Mouse (Mus musculus): ENCODE results near the gene Plxnd1.

Gene Plxnd1

GRCm38 (mm10) chr6:115957681-115958080 lies 37.1 kb downstream of the Plxnd1 start:
- no peak for DNase-seq (ENCODE audit: low spot score in 2 of 2)

DNA sequence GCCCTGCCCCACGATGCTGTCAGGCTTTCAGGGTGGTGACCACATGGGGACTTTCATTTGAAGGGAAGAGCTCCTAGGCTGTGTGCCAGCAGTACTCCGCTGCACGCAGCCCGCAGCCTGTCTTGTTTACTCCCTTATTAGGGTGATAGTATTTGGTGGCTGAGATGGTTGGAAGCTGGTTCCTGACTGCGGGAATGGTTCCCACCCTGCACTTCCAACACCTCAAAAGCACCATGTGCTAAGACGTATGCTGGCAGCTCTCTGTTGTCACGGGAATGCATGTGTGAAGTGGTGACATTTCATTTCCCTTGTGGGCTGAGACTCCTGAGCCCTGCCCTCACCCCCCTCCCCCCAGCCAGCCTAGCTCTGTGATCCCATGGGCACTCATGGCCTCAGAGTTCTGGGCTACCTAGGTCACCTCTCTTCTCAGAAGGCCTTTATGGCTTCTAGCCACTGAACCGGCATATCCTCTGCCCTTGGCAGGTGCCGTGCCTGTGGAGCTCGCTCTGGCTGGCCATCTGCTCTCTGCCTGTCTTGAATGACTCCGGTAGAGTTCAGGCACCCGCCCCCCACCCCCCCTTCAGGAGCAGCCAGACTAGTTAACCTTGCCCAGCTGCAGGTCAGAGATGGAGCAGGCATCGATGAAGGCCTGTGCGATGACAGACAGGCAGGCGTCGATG lies 37.7 kb downstream of the Plxnd1 start:
- no peak for DNase-seq (ENCODE audit: low spot score in 2 of 2)

DNA sequence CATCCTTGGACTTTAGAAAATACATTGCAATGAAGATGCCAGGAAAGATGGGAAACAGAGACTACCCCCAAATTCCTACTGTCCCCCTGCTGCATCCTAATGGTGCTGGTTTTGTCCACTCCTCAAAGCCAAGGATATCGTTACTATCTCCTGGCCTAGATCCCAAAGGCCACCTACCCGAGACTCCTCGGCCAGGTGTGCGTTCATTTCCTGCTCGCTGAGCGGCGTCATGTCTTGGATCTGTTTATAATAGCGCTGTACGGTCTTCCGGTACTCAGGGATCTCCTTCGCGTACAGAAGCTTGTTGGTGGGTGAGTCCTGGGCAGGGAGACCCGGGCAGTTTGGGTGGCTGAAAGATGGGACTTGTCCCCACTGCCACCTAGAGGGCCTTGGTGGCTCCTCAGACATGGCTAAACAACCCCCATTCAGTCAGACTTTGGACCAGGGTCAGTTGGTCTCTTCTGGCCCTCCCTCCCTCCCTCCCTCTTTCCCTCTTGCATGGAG lies 38.3 kb downstream of the Plxnd1 start:
- no peak for DNase-seq (ENCODE audit: low spot score in 2 of 2)

- no peak for DNase-seq (ENCODE audit: low spot score in 2 of 2)
These were observed 39.1 kb downstream of the Plxnd1 start for GRCm38 (mm10) chr6:115955664-115956063.

DNA sequence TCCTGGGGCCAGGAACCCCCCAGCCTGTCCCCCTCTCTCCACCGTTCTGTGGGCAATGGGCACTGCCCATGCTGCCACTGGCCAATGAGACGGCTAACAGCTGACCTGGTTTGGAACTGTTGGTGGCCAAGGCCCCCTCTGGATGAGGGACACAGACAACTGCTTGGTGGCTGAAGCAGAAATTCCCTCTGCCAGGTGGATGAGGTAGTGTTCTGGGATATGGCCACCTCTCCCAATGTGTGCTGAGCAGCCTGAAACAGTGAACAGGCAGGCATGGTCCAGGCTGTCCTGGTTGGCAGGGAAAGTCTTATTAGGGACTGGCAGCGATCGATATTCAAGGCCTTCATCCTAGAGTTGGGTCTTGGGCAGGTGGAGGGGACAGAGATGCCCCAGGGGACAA lies 39.6 kb downstream of the Plxnd1 start:
- no peak for DNase-seq (ENCODE audit: low spot score in 2 of 2)

DNA sequence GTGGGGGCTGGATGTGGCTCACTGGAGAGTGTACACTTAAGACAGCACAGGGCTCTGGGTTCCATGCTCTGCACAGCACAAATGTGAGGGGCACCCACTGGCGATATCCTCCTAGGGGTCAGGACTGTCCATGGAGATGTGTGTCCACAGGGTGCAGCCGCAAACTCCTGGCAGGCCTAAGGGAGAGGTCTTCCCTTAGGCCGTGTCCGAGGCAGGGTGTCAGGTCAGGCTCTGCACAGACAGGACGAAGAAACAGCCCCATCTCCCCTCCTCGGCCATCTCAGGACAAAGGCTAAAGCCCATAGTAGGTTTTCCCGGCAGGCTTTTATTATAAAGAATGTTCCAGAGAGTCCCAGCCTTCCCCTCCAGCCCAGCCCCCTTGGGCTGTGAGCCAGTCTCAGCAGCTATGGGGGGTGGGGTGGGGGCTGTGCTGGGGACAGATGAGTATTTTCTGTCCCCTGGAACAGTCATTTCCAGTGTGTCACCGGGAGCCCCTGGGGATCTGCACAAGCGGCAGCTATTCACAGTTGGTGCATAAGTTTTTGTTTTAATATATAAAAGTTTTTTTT lies 40.2 kb downstream of the Plxnd1 start:
- DNase-seq (ENCODE audit: low spot score in 2 of 2), result no peak

DNA sequence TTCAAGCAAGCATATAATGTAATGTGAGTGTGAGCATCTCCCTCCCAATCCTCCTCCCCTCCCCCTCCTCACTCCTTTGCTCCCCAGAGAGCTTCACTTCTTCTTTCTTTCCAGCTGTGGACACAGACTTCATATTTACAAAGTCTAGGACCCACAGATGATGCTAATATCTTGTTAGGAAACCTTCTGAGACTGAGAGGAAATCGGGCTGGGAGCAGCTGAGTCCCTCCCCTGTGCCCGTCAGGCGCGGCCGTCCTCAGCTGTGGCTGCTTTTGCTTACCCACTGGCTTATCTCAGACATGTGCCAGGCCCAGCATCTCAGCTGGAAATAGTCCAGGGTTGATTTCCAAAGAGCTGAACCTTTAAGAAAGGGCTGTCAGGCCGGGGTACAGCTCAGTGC lies 48.4 kb downstream of the Plxnd1 start:
- no peak for DNase-seq (ENCODE audit: low spot score in 2 of 2)

- no peak for DNase-seq (ENCODE audit: low spot score in 2 of 2)
These were observed 49.2 kb downstream of the Plxnd1 start for GRCm38 (mm10) chr6:115945633-115946032.

GRCm38 (mm10) chr6:115944638-115945037 lies 50.2 kb downstream of the Plxnd1 start, which contains the start of gene H1foo:
Gene H1foo, plus strand, starts transcription at chr6:115944938.
- no peak for DNase-seq (ENCODE audit: low spot score in 2 of 2)

DNA sequence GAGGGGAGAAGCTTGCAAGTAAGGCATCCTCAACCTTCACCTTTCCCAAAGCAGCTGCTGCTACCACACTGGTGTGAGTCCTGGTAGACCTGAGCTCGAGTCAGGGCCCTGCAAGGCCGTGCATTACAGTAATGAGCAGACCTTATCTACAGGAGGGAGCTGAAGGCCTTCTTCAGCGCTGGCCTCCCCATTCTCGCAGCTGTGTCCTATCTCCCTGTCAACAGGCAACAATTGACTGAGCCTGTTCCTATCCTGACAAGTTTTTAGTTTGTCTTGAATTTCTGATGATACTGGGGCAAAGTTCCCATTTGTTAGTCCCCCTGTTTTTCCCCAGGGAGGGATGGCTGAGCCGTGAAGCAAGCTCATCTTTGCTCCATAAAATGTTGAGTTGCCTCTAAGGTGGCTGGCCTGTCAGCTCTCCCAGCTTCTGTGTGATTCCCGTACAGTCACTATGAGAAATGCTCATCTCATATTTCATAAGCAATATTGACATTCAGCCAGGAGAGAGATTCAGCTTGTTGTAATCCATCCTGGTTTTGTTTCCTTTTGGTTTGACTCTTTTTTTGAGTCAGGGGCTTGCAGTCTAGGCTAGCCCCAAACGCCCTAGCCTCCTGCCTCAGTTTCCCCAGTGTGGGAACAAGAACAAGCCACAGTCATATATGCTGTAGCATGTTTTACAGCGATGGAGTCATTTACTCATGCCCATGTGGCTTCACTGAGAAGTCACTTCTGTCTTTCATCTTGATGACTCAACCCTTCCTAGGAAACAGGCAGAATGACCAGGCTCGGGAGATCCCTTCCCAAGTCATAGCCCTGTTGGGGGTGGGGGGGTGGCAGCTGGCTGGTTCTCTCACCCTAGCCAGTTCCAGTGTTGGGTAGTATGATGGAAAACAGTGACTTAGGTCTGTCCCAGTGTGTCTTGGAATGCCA lies 51.0 kb downstream of the Plxnd1 start:
- no peak for DNase-seq (ENCODE audit: low spot score in 2 of 2)

DNA sequence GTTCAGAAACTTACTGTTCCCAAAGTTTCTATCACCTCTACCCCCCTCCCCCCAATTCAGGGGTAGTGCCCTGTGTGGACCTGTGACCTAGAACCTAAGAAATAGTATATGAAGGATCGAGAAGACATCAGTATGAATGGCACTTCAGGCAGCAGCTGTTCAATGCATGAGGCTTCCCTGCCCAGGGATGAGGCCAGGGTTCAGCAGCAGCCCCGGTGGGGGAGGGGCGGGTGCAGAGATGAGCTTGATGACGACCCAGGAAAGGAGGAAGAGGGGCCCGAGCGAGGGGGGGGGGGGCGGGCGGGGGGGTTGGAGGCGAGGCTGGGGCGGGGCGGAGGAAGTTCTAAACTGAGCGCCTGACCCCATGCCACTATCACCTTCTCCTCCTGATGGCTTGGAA lies 53.7 kb downstream of the Plxnd1 start:
- DNase-seq (ENCODE audit: low spot score in 2 of 2), result no peak

DNA sequence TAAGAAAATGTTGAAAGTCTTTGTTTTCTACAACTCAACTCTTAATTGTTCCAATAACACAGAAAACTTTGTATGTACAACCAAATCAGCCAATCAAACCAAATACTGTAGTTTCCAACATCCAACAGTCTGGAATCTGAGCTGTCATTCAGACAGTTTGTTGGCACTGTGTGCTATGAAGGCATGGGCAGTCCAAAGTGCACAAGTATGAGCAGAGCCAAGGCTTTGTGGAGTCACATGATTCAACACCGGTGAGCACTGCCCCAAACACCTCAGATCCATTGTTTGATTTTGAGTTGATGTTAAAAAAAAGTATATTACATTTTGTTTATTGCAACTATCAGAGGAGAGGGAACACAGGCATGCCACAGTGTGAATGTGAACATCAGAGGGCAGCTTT lies 54.2 kb downstream of the Plxnd1 start:
- DNase-seq (ENCODE audit: low spot score in 2 of 2), result no peak

- DNase-seq (ENCODE audit: low spot score in 2 of 2), result no peak
These were observed 56.0 kb downstream of the Plxnd1 start for GRCm38 (mm10) chr6:115938798-115939197.

- no peak for DNase-seq (ENCODE audit: low spot score in 2 of 2)
These were observed 56.8 kb downstream of the Plxnd1 start for GRCm38 (mm10) chr6:115938011-115938410.

DNA sequence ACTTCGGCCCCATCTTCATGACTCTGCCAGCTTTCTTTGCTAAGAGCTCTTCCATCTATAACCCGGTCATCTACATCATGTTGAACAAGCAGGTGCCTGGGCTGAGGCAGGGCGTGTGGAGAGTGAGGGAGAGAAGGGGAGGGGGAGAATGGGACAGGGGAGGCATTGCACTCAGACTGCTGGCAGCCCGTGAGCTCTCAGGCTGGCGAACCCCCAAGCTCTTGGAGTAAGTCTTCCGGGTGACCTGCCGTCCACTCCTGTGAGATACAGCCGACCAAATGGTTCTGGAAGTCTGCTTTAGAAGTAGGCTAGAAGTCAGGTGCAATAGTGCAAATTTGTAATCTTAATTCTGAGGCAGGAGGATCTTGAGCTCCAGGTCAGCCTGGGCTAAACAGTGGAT lies 59.3 kb downstream of the Plxnd1 start:
- DNase-seq (ENCODE audit: low spot score in 2 of 2), result no peak

GRCm38 (mm10) chr6:115932391-115932790 lies 62.4 kb downstream of the Plxnd1 start:
- DNase-seq (ENCODE audit: low spot score in 2 of 2), result no peak

- no peak for DNase-seq (ENCODE audit: low spot score in 2 of 2)
These were observed 63.2 kb downstream of the Plxnd1 start, which contains the start of gene Rho for GRCm38 (mm10) chr6:115931639-115932038. Gene Rho, plus strand, starts transcription at chr6:115931748.

GRCm38 (mm10) chr6:115930018-115930417 lies 64.8 kb downstream of the Plxnd1 start:
- DNase-seq (ENCODE audit: low spot score in 2 of 2), result no peak

DNA sequence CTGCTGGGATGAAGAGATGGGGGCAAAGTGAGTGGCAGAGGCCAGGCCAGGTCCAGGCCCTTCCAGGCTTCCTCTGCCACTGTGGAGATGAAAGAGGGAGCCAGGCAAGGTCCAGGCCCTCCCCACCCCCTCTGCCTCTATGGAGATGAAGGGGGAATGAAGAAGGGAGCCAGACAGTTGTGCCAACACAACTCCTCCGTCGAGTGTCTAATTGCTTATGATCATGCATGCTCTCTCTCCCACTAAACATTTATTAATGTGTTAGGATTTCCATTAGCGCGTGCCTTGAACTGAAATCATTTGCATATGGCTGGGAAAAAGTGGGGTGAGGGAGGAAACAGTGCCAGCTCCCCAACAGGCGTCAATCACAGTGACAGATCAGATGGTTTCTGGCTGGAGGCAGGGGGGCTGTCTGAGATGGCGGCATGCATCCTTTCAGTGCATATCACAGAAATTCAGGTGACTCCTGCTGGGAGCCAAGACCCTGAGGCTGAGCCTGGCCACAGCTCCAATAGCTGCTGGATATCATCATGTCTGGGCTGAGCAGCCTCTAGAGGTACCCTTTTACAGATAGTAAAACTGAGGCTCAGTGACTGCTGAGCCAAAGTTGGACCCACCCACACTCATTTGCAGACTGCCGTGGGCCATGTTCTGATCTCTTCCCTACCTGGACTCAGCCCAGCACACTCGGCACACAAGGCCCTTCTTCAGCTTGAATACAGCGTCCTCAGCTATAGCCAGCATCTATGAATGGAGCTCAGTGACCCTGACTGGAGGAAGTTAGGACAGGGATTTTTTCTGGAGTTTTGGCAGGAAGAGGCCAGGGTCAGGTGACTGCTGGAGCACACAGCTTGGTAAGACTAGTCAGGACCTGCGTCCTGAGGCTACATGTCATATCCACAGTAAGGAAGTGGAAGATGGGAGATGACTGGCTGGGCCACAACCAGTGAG lies 67.2 kb downstream of the Plxnd1 start:
- no peak for DNase-seq (ENCODE audit: low spot score in 2 of 2)

GRCm38 (mm10) chr6:115926416-115926815 lies 68.4 kb downstream of the Plxnd1 start:
- DNase-seq (ENCODE audit: low spot score in 2 of 2), result no peak

DNA sequence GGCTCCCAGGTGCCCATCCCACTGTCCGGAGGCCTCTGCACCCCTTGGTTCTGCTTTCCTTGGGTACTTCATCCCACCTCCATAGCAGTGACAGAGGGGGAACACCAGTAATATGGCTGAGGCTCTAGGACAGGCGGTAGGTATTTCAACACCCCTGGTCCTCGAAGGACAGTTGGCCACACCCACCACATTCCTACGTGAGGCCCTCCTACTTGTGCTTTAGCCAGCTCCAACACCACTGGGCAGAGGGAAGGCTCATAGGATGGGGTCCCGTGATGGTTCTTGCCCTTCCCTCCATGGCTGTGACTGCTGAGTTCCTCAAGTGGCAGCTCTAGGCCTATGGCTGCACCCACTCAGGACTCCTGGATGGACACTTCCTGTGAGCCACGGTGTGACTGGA lies 70.0 kb downstream of the Plxnd1 start:
- no peak for DNase-seq (ENCODE audit: low spot score in 2 of 2)
